Mouse (Mus musculus) adrenal gland, postnatal 14 days (tissue): ENCODE measurements around the gene Plcb2. TPM values are rescaled to one million over a fixed set of nuclear protein-coding genes. Genes with fewer than 3 reads are reported as not detected.

Experiments used
- DNase-seq: peaks from one replicate; pipeline ENCODE4 v3.0.0; 2021; ENCODE audit warnings: mixed read lengths
- long read RNA-seq, 2 experiments: library from polyadenylated mRNA; stranded (forward); transcript quantifications; one replicate each; pipeline ENCODE4 v2.0.0; 2021
- total RNA-seq: library from RNA; stranded (reverse); gene quantifications from 2 replicates; pipeline ENCODE4 v1.2.3, GENCODE M21; 2021

Gene Plcb2
- total RNA-seq = 1.1 and 8.7 TPM in 2 replicates
- long read RNA-seq, experiment 1, partial matches to known transcripts = 0 of 1 reads
- long read RNA-seq, experiment 1, other reads (novel, unspliced or antisense) = 1 of 1 reads
- long read RNA-seq, experiment 2, partial matches to known transcripts = 1 of 1 reads
- long read RNA-seq, experiment 2, other reads (novel, unspliced or antisense) = 0 of 1 reads

- DNase-seq = peak; percentile 31
Observed at GRCm38 (mm10) chr2:118728337-118728736, at the start of gene Plcb2. Plcb2 (minus strand) TSS chr2:118728438.

DNA sequence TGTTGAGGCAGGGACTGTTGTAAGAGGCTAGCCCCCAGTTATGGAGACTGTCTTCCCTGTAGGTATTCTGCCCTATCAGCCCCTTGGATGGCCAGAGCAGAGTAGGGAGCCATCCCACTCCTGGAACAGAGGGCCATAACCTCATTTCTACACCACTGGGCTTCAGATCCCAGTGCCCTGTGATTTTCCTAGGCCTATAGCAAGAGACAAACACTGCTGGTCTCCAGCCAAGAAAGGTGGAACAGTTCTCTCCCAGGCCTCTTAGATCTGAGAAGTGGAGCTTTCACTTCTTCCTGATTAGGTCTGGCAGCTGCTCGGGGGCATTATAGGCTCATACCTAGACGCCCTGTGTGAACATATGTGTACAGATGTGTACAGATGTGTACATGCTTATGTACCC is 48.1 kb upstream of the Plcb2 start:
- DNase-seq = no peak

DNA sequence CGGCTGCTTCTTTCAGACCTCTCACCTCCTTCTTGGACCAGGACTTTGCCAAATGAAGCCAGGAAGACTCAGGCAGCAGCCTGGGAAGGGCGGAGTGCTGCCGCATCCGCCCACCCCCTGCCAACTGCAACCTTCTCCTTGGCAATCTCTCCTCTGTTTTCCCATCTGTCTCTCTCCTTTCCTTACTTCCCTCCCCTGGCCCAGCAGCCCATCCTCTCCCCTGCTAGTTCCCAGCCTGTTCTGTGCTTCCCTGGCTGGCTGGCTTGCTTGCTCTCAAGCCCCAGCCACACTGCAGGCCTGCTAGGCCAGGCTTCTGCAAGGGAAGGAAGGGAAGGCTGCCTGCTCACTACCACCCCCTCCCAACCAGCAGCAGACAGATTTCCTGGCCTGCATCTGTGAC is 47.6 kb upstream of the Plcb2 start:
- DNase-seq = no peak

DNA sequence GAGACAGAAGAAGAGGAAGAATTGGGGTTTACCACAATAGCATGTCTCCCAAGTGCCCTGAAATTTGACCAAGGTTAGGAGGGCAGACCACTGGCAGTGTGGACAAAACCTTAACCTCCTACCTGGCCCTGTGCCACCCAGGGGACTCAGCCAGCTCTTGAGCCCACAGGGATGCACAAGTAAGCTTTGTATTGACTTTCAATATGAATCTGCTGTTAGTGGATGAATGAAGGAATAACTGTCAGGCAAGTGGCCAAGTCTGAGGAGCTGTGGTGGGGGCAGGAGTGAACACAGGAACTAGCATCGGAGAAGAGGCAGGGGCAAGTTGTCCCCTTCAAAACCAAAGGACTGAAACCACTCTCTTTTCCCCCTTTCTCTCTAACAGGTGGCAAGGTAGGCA is 47.2 kb upstream of the Plcb2 start:
- no peak for DNase-seq

- DNase-seq = no peak
Observed at GRCm38 (mm10) chr2:118774536-118774935, 46.3 kb upstream of the Plcb2 start.

DNA sequence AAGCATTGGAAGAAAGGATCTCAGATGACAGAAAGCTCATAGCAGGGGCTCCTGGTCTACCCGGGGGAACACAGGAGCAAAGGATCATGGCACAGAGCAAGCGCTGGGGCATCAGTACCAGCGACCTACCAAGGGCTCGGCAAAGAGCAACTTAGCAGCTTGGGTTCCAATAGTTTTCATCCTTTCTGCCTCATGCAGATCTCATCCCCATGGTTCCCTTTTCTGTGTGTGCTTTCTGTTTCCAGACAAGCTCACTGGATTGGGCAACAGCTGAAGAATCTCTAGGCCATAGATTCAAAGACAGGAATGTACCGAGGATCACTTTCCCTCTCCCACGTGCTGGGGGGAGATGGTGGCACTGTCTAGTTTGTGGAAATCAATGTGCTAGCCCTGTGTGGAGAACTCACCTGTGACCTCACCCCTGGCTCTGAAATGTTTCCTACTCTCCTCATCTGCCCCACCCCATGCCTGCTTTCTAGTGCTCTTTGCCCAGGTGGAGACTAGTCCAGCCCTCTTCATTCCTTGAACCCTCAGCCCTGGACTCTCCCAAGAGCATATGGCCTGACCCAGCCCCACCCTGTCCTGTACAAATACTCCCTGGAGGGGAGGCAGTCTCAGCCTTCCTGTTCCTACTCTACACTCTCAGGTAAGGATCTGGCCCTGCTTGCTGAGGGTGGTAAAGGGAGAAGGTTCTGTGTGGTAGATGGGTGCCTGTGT is 44.1 kb upstream of the Plcb2 start, which contains the start of gene Phgr1:
TSS of gene Phgr1 (plus strand) at position 612 of the 717 bp plus-strand sequence.
- no peak for DNase-seq

GRCm38 (mm10) chr2:118766041-118767033 is 38.1 kb upstream of the Plcb2 start:
- no peak for DNase-seq

GRCm38 (mm10) chr2:118764875-118765274 is 36.6 kb upstream of the Plcb2 start:
- no peak for DNase-seq

GRCm38 (mm10) chr2:118764094-118764831 is 36.0 kb upstream of the Plcb2 start:
- peak; percentile 68 for DNase-seq

GRCm38 (mm10) chr2:118763469-118763868 is 35.2 kb upstream of the Plcb2 start:
- peak; percentile 47 for DNase-seq

DNA sequence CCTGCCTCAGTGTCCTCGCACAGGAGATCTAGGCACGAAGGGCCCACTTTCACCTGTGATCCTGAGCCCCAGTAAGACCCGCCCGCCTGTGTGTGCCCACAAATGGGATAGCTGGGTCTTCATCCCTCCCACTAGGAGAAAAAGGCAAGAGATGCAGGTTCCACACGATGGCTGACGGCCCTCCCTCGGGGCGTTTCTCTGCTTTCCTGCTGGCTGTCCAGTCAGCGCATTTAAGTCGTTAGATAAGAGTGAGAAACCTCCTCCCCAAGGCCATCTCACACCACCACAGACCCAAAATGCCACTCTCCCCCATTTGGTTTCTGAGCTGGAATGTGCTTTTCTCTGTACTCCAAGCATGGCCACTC is 34.5 kb upstream of the Plcb2 start:
- DNase-seq = no peak

DNA sequence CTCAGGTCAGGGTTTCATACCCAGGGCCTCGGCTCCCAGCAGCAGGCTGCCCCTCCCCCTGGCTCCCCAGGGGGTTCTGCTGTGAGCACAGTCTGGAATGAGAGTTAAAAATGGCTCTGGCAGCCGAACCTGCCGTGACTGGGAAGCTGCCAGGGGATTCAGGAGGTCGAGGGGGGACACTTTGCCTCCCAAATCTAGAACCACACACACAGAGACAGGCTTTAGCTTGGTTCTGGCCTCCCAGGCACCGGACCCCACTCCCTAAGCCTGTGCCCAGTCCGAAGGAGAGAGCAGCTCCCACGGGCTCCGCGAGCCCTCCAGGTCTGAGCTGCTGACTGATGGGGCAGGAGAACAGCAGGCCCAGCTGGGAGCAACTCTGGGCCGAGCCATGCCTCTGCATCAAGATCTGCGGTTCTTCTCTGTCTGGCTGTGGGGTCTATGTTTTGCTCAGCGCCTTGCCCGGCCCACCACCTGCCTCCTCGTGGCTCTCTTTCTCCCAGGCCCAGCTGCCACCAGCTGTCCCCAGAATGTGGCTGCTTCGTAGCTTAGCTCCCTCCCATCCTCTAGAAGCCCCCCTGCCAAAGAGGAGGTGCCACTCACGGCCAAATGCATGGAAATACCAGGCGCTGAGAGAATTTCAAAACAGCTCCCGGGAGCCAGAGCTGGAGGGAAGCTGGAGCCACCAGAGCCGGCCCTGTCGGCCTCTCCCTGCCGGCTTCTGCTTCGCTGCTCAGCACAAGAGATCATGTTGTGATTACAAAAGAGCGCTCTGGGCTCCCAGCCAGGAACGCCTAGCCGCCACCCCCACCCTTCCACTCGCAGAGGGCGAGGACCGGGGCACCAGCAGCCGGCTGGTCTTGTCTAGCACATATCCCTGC is 33.9 kb upstream of the Plcb2 start, which contains the start of gene Ccdc9b:
TSS of gene Ccdc9b (minus strand) at position 756 of the 878 bp plus-strand sequence.
- DNase-seq = peak; percentile 96

- no peak for DNase-seq
Observed at GRCm38 (mm10) chr2:118761358-118761757, 33.1 kb upstream of the Plcb2 start.

GRCm38 (mm10) chr2:118760311-118761025 is 32.2 kb upstream of the Plcb2 start:
- no peak for DNase-seq

GRCm38 (mm10) chr2:118759828-118760227 is 31.6 kb upstream of the Plcb2 start:
- peak; percentile 57 for DNase-seq

- no peak for DNase-seq
Observed at GRCm38 (mm10) chr2:118756103-118756502, 27.9 kb upstream of the Plcb2 start.

DNA sequence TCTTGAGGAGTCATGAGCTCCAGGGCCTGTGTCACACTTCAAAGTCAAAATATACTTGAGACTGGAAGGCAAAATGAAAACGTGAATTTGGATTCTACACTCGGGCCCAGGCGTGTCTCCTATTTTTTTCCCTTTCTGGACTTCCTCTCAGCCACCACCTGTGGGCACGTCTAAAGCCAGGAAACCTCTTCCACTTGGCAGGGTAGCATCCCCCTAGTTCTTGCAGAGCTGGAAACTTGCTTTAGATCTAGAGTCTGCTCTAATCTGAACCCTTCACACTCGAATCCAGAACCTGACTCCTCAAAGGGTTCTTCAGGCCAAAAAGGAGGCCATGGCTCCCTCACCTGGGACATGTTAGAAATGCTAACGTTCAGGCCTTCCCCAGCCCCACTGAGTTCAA is 27.2 kb upstream of the Plcb2 start:
- no peak for DNase-seq

GRCm38 (mm10) chr2:118754143-118754542 is 25.9 kb upstream of the Plcb2 start:
- DNase-seq = no peak

DNA sequence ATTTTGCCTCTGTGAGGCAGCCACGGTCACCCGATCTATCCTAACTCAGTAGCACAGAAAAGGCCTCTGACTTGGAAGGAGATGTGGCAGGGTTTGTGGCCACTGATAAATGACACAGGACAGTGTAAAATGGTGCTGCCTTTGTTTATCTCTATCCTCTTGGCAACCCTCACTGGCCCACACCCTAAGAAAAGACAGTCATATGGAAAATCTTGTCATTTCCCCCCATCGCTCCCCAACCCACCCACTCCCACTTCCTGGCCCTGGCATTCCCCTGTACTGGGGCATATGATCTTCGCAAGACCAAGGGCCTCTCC is 24.5 kb upstream of the Plcb2 start:
- no peak for DNase-seq
